Mouse (Mus musculus) spleen, postnatal 10 days (tissue): ENCODE results near the gene Cask.
"Not testable (repeated sequence)": the region's sequence is repeated elsewhere in the genome, so short reads cannot be mapped to it uniquely, and the experiment has no call there.

Source experiments
- DNase-seq, 2 experiments: peaks; one replicate each; pipeline ENCODE4 v3.0.0; 2021 to 2022; ENCODE audit warnings: low spot score in 2 of 2

The Cask gene

DNA sequence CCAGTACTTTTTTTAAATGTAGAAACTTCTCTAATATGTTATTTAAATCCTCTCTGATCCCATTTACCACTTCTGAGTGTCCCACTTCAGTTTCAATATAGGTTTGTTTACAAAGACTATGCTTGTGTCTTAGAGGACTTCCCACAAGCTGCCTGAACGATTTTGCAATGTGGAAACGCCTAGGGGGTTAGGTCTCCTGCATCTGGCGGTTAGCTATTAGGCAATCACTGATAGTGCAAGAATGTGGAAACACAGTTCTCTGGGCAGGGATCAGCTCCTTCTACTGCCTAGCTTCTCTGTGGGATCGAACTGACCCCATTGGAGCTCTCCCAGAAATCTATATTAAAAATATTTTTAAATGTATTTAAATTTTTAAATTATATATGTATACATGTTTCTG is at the start of gene Cask:
Cask (minus strand) TSS at position 83 of the 400 bp plus-strand sequence.
- DNase-seq = no peak

DNA sequence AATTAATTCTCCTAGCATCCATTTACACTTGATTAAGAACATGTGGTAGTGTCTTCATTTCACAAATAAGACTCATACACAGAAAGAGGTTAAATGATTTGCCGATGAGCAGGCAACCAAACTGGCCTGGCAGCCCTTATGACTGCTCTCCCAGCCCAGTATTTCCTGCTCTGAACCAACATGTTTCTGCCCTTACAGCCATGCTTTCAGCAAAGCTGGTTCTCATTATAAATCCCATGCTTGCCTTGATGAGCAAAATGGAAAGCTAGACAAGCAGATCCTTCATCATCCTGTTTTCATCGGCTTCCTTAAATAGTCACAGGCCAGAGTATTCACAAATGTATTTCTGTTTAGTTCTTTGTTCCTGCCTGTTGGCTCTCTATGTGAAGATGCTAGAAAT is 38.8 kb upstream of the Cask start:
- DNase-seq = no peak

DNA sequence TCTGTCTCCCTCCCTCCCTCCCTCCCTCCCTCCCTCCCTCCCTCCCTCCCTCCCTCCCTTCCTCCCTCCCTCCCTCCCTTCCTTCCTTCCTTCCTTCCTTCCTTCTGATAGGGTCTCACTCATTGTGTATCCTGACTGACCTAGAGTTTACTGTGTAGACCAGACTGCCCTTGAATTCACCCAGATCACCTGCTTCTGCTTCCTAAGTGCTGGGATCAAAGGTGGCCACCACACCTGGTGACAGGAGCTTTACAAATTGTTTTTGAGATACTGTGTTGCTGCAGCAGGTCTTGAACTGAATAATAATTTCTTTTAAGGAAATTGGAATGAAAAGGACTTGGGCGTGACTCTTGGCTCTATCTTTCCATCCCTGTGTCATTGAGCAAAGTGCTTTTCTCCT is 33.2 kb upstream of the Cask start:
- no peak for DNase-seq

DNA sequence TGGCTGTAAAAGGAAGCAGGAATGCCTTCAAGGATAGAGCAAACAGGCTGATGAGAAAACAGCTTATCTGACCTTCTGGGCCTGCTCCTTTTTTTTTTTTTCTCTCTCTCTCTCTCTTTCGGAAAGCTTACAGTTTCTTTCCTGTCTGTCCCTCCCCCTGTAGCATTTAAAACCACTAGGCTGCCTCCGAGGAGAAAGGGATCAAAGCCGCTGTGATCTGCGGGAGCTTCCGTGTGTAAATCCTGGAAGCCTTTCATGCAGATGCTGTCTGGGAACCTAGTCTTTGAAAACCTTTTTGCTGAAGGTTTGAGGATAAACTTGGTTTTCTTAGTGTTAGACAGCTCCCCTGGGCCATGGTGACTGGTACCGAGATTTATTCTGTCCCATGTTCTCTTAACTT is 30.8 kb upstream of the Cask start:
- no peak for DNase-seq

DNA sequence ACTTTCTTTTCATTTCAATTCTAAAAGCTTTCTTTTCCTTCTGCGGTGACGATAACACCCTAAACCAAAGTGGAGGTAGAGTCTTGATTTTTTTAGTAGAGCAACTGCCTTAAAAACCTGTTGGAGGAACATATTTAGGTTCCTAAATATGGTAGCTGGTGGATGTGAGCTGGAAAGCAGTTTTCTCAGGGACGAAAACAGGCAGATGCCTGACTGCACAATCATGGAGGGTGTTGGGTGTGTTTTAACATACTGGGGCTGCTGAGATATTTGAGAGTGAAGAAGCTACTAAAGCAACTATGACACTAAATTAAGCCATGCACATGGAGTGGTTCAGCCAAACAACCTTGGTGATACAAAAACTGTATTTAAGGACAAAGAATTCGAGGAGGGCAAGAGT is 9.0 kb upstream of the Cask start:
- no peak for DNase-seq

DNA sequence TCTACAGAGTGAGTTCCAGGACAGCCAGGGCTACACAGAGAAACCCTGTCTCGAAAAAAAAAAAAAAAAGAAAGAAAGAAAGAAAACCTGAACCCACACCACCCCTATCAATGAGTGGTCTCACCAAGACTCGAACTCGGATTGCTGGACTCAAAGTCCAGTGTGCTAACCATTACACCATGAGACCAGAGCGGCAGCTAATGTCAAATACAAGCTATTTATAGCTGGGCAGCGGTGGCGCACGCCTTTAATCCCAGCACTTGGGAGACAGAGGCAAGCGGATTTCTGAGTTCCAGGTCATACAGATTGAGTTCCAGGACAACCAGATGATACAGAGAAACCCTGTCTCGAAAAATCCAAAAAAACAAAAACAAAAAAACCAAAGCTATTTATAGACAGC is 7.9 kb upstream of the Cask start:
- no peak for DNase-seq

DNA sequence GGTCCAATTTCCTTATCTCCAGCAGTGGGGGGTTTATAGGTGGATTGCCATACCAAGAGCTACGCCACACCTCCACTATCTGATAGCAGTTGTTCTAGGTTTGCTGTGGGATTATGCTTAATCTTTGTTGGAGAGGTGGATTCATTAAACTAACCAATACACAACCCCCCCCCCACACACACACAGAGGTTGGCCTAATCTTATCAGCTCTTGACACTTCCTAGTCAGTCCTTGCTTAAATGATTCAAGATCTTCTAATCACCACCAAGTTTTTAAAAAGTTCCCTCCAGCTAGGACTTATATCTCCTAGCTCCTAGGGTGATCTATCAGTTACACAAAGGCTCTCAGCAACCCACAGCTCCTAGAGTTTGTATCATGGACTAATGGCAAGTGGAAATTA is 2.7 kb downstream of the Cask start:
- DNase-seq = no peak

DNA sequence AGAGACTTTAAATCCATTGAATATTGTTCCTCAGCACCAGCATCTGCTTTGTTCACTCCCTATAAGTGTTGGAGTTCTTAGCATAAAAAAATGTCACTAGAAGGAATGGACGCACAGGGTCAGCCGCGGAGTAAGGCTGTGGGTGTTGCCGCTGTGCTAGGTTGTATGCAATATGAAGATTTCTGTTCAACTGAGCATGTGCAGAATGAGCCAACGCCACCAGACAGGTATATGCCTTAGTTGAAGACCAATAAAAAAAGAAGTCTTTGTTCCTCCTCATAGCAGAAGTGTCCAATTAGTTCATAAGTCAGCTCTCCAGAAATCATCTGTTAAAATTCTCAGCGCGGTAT is 3.7 kb downstream of the Cask start:
- peak in 1 of 2 experiments; percentile 9 for DNase-seq

DNA sequence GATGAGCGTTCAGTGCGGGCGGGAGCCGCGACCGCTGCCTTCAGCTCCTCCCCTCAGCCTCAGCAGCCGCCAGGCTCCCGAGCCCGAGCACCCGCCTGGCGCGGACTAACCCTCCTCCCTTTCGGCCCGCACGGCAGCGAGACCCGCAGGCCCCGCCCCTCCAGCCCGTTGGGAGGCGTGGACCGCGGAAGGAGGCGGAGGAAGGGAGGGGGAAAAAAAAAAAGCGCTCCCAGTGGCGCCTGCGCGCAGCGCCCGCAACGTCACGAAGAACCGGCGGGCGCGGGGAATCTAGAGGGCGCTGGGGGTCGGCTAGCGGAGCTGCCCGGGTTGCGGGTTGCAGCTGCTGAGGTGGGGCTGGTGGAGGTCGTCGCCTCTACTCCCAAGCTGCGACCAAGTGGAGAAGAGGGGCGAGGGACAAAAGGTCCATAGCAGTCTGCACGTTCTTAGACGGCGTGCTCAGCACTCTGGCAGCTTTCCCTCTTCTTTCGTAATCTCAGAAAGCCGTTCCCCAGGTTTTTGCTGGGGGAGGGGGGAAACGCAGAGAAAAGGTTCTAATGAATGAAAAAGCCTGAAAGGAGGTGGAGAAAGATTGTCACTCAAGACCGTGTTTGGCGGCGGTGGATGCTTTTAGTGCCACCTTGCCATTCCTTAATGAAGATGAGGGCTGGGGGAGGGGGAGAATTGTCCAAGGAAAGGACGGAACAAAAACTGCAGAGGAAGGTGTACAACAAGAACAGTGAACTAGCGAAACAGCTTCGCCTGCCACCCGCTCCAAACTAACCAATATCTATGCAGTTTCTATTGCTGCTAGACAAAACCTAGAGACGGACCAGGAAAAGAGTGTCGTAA is 4.3 kb downstream of the Cask start:
- peak; percentile 59 to 83 for DNase-seq

DNA sequence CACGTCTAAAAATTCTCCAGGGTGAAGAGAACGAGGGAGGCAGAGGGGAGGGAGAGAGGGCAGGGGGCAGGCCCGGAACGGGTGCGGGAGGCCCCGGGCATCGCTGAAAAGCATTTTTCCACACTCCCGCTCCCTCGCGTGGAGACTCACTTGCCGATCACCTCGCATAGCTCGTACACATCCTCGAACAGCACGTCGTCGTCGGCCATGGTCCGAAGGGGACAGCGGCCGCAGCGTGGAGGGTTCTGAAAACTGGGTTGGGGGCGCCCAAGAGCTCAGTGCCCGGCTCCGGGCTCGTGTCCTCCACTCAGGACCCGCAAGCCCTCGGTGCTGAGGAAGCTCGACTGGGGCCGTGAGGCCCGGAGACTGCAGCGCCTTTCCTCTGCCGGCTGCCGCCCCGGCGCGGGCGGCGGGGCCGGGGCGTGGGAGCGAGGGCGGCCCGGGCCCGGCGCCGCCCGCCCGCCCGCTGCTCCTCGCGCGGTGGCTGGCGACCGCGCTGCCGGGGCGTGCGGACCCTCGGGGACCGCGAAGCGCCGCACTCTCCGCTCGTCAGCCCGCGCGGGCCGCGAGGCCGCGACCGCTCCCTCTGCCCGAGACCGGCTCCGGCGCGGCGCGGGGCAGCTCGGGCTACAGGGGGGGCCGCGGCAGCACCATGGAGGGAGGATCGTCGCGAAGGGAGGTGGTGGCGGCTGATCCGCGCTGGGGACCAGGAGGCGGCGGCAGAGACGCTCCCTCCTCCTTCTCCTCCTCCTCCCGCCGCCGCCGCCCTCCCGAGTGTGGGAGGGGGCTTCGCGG is 5.1 kb downstream of the Cask start:
- peak; percentile 13 to 17 for DNase-seq

DNA sequence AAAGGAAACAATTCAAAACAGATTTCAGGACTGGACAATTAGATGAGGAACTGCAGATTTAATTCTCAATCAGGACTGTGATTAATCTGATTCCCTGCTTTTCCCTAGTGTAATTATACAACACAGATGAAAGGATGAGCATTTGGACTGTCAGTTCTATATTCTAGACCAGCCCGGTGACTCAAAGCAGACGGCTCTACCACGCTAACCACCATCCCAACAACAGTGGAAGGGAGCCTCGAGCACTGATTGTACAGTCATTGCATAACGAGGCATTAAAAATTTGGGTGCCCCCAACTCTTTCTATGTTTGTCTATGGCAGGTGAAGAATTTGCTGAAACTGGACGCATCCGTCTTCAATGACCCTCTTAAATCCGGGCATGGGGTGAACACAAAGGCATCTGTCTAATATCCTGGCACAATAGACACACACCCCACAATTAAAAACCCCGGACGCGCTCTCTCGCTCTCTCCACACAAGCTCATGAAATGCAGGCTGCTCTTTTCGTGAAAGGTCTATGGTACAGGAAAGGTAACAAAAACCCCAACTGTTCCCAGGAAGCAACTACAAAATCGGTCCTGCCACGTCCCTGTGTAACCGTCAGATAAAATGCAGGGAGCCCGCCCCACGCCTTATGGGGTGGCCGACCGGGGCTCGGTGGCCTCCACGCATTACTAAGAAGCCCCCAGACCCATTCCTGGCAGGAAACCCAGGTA is 5.9 kb downstream of the Cask start:
- no peak for DNase-seq

DNA sequence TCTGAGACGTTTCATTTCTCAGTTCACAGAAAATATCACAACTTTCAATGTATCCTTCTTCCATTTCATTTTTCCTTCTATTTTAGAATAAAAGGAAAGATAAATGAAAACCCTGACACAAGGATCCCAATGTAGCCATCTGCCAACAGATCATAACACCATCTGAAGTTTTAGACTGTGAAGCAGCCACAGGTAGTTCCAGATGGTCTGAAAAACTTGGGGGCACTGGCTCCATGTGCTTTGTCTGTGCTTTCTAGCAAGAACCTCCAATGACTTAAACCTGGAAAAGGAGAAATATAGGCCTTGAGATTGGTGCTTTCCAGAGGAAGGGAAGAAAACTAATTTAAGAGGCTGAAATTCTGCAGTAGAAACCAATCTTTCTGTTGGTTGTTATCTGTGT is 28.4 kb downstream of the Cask start:
- no peak for DNase-seq

DNA sequence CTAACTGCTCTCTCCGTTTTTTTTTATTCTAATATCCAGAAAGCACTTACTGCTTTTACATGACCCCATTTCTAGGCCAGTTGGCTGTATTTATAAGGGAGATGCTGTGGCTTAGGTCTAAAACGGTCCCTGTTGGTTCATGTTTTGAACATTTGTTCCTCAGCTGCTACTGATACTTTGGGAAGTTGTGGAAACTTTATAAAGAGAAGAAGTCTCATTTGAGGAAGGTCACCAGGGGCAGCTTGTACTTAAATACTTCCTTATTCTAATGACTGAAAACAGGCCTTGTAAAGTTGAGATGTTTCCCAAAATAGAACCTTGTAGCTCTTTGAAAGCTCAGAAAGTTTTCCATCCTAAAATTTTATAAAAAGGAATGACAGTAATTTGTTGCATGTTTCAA is 52.4 kb downstream of the Cask start:
- DNase-seq = no peak

DNA sequence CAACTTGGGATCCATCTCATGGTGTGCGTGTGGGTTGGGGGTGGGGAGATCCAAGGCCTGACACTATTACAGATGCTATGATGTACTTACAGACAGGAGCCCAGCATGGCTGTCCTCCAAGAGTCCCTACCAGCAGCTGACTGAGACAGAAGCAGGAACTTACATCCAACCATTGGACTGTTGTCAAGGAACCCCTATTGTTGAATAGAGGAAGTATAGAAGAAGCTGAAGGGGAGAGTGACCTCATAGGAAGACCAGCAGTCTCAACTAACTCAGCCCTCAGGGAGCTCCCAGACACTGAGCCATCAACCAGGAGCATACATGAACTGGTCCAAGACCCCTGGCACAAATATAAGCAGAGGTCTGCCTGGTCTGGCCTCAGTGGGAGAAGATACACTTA is 85.5 kb downstream of the Cask start:
- no peak for DNase-seq

DNA sequence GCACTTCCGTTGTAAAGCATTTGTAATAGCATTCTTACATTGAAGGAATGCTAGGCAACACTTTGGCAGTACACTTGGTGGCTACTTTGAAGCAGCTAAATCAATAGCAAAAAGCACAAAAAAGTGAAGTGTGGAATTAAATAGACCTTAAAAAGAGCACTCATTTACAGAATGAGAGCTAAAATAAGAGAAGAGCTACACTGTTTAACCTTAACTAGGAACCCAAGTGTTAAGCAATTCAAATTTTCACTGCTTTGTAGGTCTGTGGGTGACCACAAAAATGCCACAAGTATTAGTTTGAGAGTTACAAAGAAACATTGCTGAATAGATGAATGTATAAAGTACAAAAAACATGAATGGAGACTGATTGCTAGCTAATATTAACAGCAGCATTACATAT is 86.1 kb downstream of the Cask start:
- no peak for DNase-seq

DNA sequence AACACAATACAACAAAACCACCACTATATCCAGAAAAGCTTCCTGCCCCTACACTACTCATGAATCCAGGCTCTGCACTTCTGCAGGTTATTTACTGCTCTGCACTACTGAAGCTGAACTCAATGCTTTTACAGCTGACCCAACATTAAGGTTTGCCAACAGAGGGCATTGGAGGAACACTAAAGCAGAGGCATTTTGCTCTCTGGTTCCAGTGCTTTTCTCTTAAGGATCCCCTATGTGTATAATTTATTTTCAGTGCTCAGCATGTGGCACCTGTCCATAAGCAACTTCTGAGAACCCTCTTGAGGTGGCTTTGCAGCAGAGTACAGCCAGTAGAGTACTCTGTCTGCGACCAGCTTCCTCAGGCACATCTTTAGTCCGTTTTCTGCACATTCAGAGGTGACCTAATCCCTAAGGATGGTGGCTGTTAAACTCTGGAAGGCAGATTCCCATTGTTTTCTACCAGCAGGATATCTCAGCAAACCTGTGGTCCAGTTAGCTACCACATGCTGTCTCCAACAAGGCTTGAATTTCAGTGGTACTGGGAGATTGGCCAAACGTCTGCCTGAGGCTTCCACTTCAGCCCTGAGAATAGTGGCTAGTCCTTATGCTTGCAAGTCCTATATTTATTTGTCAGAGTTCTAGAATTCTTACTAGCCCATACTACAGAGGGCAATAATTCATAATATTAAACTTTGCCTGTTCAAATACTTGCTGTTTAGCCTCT is 93.7 kb downstream of the Cask start:
- no peak for DNase-seq

DNA sequence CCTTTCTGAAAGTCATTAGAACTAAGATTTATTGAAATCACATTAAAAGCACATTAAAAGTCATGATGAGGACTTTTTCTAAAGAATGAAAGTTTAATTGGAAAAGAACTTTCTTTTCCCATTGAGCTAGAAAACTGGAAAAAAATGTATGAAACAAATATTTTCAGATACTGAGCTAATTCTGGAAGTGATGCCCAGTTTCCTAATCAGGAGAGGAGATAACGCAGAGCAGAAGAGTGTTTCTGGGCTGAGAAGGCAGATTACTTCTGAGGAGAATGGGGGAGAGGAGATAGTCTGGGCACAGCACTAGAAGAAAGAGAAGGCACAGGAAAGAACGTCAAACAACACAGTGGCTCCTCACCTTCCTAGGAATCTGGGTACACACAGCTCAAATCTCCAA is 110.1 kb downstream of the Cask start:
- no peak for DNase-seq

DNA sequence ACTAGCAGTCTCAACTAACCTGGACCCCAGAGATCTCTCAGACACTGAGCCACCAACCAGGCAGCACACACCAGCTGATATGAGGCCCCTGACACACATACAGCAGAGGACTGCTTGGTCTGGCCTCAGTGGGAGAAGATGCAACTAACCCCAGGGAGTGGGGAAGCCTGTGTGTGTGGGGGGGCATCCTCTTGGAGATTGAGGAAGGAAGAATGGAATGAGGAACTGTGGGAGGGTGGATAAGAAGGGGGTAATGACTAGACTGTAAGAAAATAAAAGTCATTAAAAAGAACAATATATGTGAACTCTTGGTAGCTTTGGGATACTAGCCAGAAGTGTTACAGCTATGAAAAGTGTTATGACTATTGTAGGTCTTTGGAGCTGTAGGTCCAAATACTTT is 120.4 kb downstream of the Cask start:
- DNase-seq = not testable (repeated sequence)

DNA sequence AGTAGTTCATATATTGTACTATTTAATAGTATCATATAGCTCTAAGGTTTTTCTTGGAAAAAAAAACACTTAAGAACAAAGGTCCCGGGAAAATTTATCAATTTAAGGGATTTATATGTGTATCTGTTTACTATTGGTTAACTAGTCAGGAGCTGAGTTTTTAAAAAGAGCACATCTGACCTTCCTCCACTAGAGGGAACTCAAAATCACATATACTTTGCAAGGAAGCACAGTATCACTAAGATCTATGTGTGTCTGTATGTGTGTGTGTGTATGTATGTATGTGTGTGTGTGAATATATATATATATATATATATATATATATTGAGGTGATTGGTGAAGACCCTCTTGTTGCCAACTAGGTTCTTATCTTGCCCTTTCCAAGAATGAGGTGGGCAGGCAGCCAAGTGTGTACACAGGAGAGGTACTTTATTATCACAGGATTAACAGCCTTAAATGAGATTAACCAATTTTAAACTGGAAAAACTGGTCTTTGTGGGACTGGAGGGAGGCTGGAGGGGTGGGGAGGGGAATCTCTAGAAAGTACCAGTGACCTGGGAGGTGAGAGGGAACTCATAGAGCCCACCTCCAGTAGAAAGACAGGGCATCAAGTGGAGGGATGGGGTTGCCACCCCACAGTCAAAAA is 121.2 kb downstream of the Cask start:
- DNase-seq = no peak

DNA sequence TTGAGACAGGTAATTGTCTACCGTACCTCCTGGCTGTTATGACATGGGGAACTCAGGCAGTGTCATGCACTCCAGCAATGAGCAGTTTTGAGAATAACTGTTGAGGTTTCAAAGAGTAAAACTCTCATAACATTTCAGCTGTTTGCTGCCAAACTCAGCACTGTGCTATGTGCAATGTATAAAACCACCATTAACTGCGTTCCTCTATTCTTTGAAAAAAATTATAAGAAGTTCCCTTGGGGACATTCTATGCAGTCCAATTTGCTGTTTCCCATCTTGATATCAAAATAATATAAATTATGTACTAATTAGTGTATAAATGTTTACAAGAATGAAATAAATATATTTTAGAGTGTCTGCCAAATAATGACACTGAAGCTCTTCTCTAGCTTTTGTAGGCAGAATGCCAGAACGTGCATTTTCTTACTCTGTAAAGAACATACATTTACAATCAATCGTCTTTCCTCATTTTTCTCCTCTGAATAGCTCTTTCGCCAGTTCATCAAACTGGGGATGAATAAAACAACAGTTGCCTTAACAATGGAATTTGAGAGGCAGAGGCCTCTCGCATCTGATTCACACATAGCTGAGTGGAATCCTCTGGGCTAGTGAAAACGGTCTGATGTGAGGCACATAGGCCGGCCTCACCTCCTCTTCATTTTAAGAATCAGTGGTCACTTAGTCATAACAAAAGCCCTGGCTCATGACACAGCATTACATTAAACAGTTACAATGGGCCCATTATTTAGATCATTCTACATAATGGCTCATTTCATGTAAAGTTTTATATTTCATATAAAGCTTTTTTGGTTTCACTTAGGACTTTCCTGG is 125.4 kb downstream of the Cask start:
- no peak for DNase-seq
